Mouse (Mus musculus) forebrain, embryonic 15.5 days (tissue): Measurements from ENCODE around the gene Cldn34a. TPM values are rescaled to one million over a fixed set of nuclear protein-coding genes. Genes with fewer than 3 reads are reported as not detected.
"Not testable (repeated sequence)": the region's sequence is repeated elsewhere in the genome, so short reads cannot be mapped to it uniquely, and the experiment has no call there.

Source experiments
- ATAC-seq: fragments of 200-750 bp; cut with Nextera tagmentation; replicated peaks from 2 replicates; pipeline ENCODE4 v1.8.0; 2017; ENCODE audit warnings: mild to moderate bottlenecking, moderate TSS enrichment, moderate library complexity
- H3K27ac ChIP-seq: fragments of 300-500 bp; sonication (generic); replicated peaks from 2 replicates; pipeline ENCODE4 v1.5.1; 2015; ENCODE audit warnings: mild to moderate bottlenecking, inconsistent platforms
- H3K27me3 ChIP-seq: fragments of 300-500 bp; sonication (generic); 2 replicates; pipeline ENCODE4 v1.6.1; 2015; ENCODE audit warnings: inconsistent platforms
- H3K36me3 ChIP-seq: fragments of 300-500 bp; sonication (generic); 2 replicates; pipeline ENCODE4 v1.6.1; 2015; ENCODE audit warnings: mild to moderate bottlenecking, inconsistent platforms
- H3K4me1 ChIP-seq: fragments of 300-500 bp; sonication (generic); 2 replicates; pipeline ENCODE4 v1.6.1; 2015; ENCODE audit warnings: inconsistent platforms
- H3K4me2 ChIP-seq: fragments of 300-500 bp; sonication (generic); replicated peaks from 2 replicates; pipeline ENCODE4 v1.6.1; 2015; ENCODE audit warnings: mild to moderate bottlenecking, inconsistent platforms
- H3K4me3 ChIP-seq: fragments of 300-500 bp; sonication (generic); 2 replicates; pipeline ENCODE4 v1.5.1; 2015; ENCODE audit warnings: mild to moderate bottlenecking, inconsistent platforms
- H3K9ac ChIP-seq: fragments of 300-500 bp; sonication (generic); replicated peaks from 2 replicates; pipeline ENCODE4 v1.6.1; 2015; ENCODE audit warnings: mild to moderate bottlenecking, inconsistent platforms
- H3K9me3 ChIP-seq: fragments of 300-500 bp; sonication (generic); 2 replicates; pipeline ENCODE4 v1.6.1; 2016; ENCODE audit warnings: inconsistent platforms
- WGBS: fragments of 180-500 bp; shearing (Covaris S2); methylation state at CpG from one replicate; pipeline ENCODE4 v1.1.7; 2015; ENCODE audit warnings: mixed read lengths; 5-methylcytosine and 5-hydroxymethylcytosine counted together
- polyA plus RNA-seq: library from polyadenylated mRNA; unstranded; fragments of >200 nt; fragmentation: Nextera tagmentation; extraction: Ambion mirVana; gene quantifications from 2 replicates; pipeline ENCODE4 v1.2.1, GENCODE M21; 2015

Gene Cldn34a
- not detected in 2 replicates for polyA plus RNA-seq

DNA sequence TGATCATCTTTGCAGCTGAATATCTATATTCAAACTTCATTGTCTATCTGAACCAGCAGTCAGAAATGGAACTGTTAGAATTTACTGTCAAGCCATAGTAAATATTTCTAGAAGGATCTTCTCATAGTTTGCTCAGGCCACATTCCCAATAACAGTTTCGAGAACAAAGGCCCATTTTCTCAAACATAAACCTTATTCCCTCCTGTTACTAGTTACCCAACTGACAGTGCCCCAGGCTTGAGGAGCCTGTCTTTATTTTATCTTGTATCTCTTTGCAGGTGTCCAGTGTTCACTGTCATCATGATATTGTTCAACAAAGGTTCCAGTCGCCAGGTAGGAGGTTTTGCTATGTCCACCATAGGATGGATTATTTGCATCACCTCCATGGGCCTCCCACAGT is at the start of gene Cldn34a:
Gene Cldn34a, plus strand, starts transcription at position 301 of the 400 bp plus-strand sequence.
- 73% methylated on average over 2 of the region's 2 CpGs for WGBS

DNA sequence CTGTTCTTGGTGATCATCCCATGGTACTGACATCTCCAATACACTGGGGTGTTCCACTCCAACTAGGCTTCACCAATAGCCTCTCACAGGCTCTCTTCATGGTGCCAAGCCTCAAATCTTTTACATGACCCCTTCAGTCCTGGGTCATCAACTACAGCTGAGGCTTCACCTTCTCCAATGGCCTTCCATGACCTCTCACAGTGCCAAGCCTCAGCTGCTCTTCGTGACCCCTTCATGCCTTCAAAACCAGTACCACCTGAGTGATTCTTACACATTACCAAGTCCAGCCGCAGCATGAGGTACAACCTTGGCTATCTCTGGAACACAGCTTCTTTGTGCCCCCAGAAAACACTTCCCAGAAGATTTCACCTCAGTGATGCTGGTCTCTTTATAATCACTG is 44.5 kb upstream of the Cldn34a start:
- WGBS: 84% methylated on average over 2 of the region's 2 CpGs
- H3K4me3 ChIP-seq, H3K27ac ChIP-seq: not testable (repeated sequence)

More for the DNA sequence above, at the start of gene Cldn34a:
- Histone ChIP-seq H3K36me3 (no peaks in the 10 kb centered on the region), H3K4me3 (no peak within 1 kb of the TSS), H3K27me3 (no peaks in the 10 kb centered on the region), H3K27ac (no peak within 1 kb of the TSS), H3K9me3 (no peaks in the 10 kb centered on the region), H3K4me2 (no peak within 1 kb of the TSS), H3K9ac (no peak within 1 kb of the TSS), H3K4me1 (no peaks in the 10 kb centered on the region)
- no peak for ATAC-seq

DNA sequence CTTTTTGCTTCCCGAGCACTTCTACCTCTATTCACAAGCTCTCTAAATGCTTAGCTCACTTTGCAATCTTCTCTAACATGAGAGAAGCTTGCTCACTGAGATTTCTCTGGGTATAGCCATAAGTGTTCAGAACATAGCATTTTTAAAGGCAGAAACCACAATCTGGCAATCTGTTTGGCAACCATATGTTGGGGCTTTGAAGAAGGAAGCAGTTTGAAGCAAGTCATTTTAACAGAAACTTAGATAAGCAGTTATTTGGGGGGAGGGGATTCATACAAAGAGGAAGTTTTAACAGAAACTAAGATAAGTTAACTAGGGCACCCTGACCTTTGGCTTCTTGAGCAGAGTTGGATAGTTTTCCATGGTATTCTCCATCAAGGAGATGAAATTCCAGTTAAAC is 17.4 kb upstream of the Cldn34a start:
- ATAC-seq: no peak
- Histone ChIP-seq H3K27me3 (no peaks in the 10 kb centered on the region), H3K4me3 (no peak overlapping the region), H3K4me1 (no peaks in the 10 kb centered on the region), H3K36me3 (no peaks in the 10 kb centered on the region), H3K4me2 (no peak overlapping the region), H3K27ac (no peak overlapping the region), H3K9me3 (no peaks in the 10 kb centered on the region), H3K9ac (no peak overlapping the region)
- 86% methylated on average over 1 of the region's 1 CpGs for WGBS

More for the DNA sequence above, 44.5 kb upstream of the Cldn34a start:
- not testable (repeated sequence) for H3K9me3 ChIP-seq, H3K4me2 ChIP-seq, H3K27me3 ChIP-seq, H3K9ac ChIP-seq, ATAC-seq, H3K36me3 ChIP-seq, H3K4me1 ChIP-seq

DNA sequence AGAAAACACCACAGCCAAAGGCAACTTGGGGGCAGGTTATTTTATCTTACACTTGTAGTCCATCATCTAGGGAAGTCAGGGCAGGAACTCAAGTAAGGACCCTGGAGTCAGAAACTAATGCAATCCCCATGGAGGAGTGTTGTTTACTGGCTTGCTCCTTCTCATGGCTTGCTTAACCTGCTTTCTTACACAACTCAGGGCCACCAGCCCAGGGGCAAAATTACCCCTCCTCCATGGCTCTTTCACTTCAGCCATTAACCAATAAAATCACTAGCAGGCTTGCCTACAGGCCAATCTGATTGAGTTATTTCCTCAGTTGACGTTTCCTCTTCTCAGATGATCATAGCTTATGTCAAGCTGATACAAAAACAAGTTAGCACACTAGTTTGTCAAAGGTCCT is 15.0 kb upstream of the Cldn34a start:
- 83% methylated on average over 1 of the region's 1 CpGs for WGBS
- Histone ChIP-seq H3K4me1 (no peaks in the 10 kb centered on the region), H3K27ac (no peak overlapping the region)

DNA sequence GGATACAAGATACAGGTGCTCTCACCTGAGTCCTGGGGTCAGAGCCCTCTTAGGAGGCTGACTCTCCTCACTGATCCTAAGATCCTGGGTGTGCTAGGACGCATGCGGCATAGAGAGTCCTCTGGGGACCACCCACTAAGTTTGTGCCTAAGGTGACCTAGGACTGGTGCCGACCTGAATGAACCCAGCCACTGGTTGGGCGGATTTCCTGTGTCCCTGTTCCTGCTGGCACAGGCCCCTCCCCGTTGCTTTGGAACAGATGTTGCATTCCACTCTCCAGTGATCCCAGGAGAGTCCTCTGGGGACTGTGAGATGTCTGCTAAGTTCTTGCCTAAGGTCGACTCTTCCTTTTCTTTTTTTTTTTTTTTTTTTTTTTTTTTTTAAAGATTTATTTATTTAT is 5.7 kb upstream of the Cldn34a start:
- H3K4me1 ChIP-seq: no peaks in the 10 kb centered on the region
- H3K27me3 ChIP-seq: no peaks in the 10 kb centered on the region
- no peak overlapping the region for H3K4me3 ChIP-seq
- ATAC-seq: no peak
- H3K9me3 ChIP-seq: no peaks in the 10 kb centered on the region
- H3K27ac ChIP-seq: no peak overlapping the region
- 80% methylated on average over 6 of the region's 6 CpGs for WGBS
- H3K9ac ChIP-seq: no peak overlapping the region
- no peaks in the 10 kb centered on the region for H3K36me3 ChIP-seq
- no peak overlapping the region for H3K4me2 ChIP-seq

More for the DNA sequence above, 15.0 kb upstream of the Cldn34a start:
- Histone ChIP-seq H3K4me2 (no peak overlapping the region), H3K4me3 (no peak overlapping the region), H3K9ac (no peak overlapping the region), H3K27me3 (no peaks in the 10 kb centered on the region), H3K9me3 (no peaks in the 10 kb centered on the region), H3K36me3 (no peaks in the 10 kb centered on the region)
- no peak for ATAC-seq

Other genes with a start within 250 kb of the Cldn34a start
- gene Kantr, start 235.8 kb upstream of the Cldn34a start, polyA plus RNA-seq: 25.7 and 27.9 TPM in 2 replicates
- 48.8 and 49.4 TPM in 2 replicates for gene Tspyl2, start 220.9 kb upstream of the Cldn34a start, polyA plus RNA-seq
- 9.2 and 10.4 TPM in 2 replicates for gene Gpr173, start 194.6 kb upstream of the Cldn34a start, polyA plus RNA-seq
- 39.3 and 41.7 TPM in 2 replicates for gene Shroom2, start 206.1 kb downstream of the Cldn34a start, polyA plus RNA-seq
- 0.19 and 0.25 TPM in 2 replicates for gene Gpr143, start 218.6 kb downstream of the Cldn34a start, polyA plus RNA-seq